Mouse (Mus musculus) kidney, postnatal 14 days (tissue): ENCODE measurements around the gene Gm6902.
"Not testable (repeated sequence)": the region's sequence is repeated elsewhere in the genome, so short reads cannot be mapped to it uniquely, and the experiment has no call there.

Experiments
- DNase-seq: peaks from one replicate; pipeline ENCODE4 v3.0.0; 2022; ENCODE audit warnings: mixed read lengths

Gene Gm6902

DNA sequence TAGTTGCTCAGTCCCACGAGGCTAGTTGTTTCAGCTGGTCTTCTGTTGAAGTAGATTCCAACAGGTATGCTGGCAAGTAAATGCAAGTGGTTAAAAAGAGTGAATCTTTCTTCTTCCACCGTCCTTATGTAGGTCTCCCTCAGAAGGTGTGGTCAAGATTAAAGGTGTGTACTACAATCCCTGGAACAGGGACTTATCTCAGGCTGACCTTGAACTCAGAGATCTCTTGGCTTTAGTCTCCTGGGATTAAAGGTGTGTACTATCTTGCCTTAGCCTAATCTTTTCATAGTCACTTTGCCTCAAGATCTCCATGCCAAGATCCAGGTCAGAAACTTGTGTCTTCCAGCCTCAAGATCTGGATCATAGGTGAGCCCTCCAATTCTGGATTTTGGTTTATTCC lies at the start of gene Gm6902:
TSS of gene Gm6902 (minus strand) at position 101 of the 400 bp plus-strand sequence.
- not testable (repeated sequence) for DNase-seq

- not testable (repeated sequence) for DNase-seq
Measured at GRCm38 (mm10) chr7:23300892-23301291, 22.2 kb upstream of the Gm6902 start, which contains the start of gene Nlrp4e. Nlrp4e (plus strand) TSS chr7:23301192.

DNA sequence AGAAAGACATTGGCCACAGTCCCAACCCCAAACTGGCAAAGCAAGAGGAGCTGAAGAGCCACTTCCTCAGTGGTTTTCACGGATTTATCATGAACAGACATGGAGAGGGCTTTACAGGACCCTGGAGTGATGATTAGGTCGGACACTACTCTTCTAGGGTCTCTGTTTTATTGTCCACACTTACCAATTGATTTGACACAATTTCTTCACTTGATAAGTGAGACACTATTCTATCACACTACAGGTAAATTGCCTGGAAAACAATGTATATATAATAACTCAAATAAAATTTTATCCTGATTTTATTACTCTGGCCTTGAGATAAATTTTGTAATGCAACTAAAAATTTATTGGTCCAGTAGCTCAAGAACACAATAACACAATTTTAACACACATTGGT lies 27.1 kb downstream of the Gm6902 start, which contains the start of gene Vmn1r166:
TSS of gene Vmn1r166 (minus strand) at position 101 of the 400 bp plus-strand sequence.
- not testable (repeated sequence) for DNase-seq
